Mouse (Mus musculus): ENCODE data around the gene Cd163l1.

DNA sequence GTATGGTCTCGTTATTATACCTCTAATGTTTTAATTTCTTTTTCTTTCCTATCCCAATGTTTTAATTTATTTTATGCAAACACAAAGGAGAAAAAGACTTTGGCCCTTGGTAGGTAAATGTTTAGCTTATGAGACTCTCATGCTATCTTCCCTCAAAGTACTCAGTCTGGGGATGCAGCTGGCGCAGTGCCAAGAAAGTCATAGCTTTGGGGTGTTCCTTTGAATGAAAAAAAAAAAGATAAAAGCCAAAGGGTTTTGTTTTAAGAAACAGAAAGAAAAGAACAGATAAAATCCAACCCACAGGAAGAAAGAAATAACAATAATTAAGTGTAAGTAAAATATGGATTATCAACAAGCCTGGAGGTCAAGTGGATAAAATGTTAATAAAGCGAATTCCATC, 9.4 kb upstream of the Cd163l1 start:
- TF ChIP-seq CTCF (IDR thresholded peaks at IDR 0.05 in 2 of 3, conservative IDR thresholded peaks at IDR 0.05 in 1 of 3; ENCODE audit: control insufficient read depth in 1 of 3, insufficient read depth in 1 of 3, low read depth in 2 of 3, low read length in 3 of 3, poor library complexity in 1 of 3, severe bottlenecking in 1 of 3) = no peak
- no peak for TF ChIP-seq POLR2A (IDR thresholded peaks at IDR 0.05; ENCODE audit: control insufficient read depth in 1 of 2, insufficient read depth in 1 of 2, low read depth in 1 of 2, low read length in 2 of 2, poor library complexity in 1 of 2)

All from MEL (cell line).